Mouse (Mus musculus) heart, embryonic 11.5 days (tissue): Measurements from ENCODE around the gene Cdh22. TPM values are rescaled to one million over a fixed set of nuclear protein-coding genes. Genes with fewer than 3 reads are reported as not detected.

Source experiments
- ATAC-seq: fragments of 200-750 bp; cut with Nextera tagmentation; replicated peaks from 2 replicates; pipeline ENCODE4 v1.8.0; 2017; ENCODE audit warnings: moderate library complexity; ENCODE audit not compliant: insufficient number of reproducible peaks, low FRiP score, low TSS enrichment
- H3K27ac ChIP-seq: fragments of 300-500 bp; sonication (generic); 2 replicates; pipeline ENCODE4 v1.5.1; 2014; ENCODE audit warnings: mild to moderate bottlenecking, low read depth, low read length
- H3K27me3 ChIP-seq: fragments of 300-500 bp; sonication (generic); 2 replicates; pipeline ENCODE4 v1.6.1; 2014; ENCODE audit warnings: mild to moderate bottlenecking, low read length, mixed read lengths; ENCODE audit not compliant: control insufficient read depth, insufficient read depth
- H3K36me3 ChIP-seq: fragments of 300-500 bp; sonication (generic); 2 replicates; pipeline ENCODE4 v1.6.1; 2014; ENCODE audit warnings: mild to moderate bottlenecking, low read length, moderate library complexity, mixed read lengths; ENCODE audit not compliant: control insufficient read depth, insufficient read depth
- H3K4me1 ChIP-seq: fragments of 300-500 bp; sonication (generic); 2 replicates; pipeline ENCODE4 v1.6.1; 2014; ENCODE audit warnings: low read length; ENCODE audit not compliant: control insufficient read depth, insufficient read depth
- H3K4me2 ChIP-seq: fragments of 300-500 bp; sonication (generic); 2 replicates; pipeline ENCODE4 v1.6.1; 2014; ENCODE audit warnings: mild to moderate bottlenecking, moderate library complexity
- H3K4me3 ChIP-seq: fragments of 300-500 bp; sonication (generic); 2 replicates; pipeline ENCODE4 v1.5.1; 2014; ENCODE audit warnings: low read depth, low read length
- H3K9ac ChIP-seq: fragments of 300-500 bp; sonication (generic); 2 replicates; pipeline ENCODE4 v1.6.1; 2014; ENCODE audit warnings: mild to moderate bottlenecking, low read depth, low read length, moderate library complexity
- H3K9me3 ChIP-seq: fragments of 300-500 bp; sonication (generic); replicated peaks from 2 replicates; pipeline ENCODE4 v1.6.1; 2016; ENCODE audit warnings: low read length; ENCODE audit not compliant: control insufficient read depth
- WGBS: fragments of 180-500 bp; shearing (Covaris S2); extraction: QIAGEN DNeasy Blood & Tissue Kit; methylation state at CpG from one replicate; pipeline ENCODE4 v1.1.7; 2014; ENCODE audit not compliant: insufficient replicate concordance; 5-methylcytosine and 5-hydroxymethylcytosine counted together
- polyA plus RNA-seq: library from polyadenylated mRNA; unstranded; fragments of >200 nt; fragmentation: Nextera tagmentation; extraction: Ambion mirVana; gene quantifications from 2 replicates; pipeline ENCODE4 v1.2.1, GENCODE M21; 2014

Cdh22 gene
- polyA plus RNA-seq, 1 experiment from 2014 or later, result 0.16 TPM

- 34% methylated on average over 11 of the region's 11 CpGs for WGBS
- Histone ChIP-seq H3K4me3 (no peak overlapping the region), H3K4me2 (no peak overlapping the region), H3K27me3 (peaks cover 73% of the 10 kb centered on the region), H3K9ac (no peak overlapping the region), H3K27ac (no peak overlapping the region), H3K36me3 (no peaks in the 10 kb centered on the region), H3K4me1 (0 out of 2 replicates have a peak, but pooled peaks cover 3% of the 10 kb centered on the region), H3K9me3 (no peaks in the 10 kb centered on the region)
- ATAC-seq, result no peak
These were observed 22.6 kb upstream of the Cdh22 start for GRCm38 (mm10) chr2:165257151-165257834.

- no peaks in the 10 kb centered on the region for H3K4me1 ChIP-seq
- no peak overlapping the region for H3K27ac ChIP-seq
- H3K4me2 ChIP-seq, result no peak overlapping the region
- ATAC-seq, result no peak
- H3K9ac ChIP-seq, result no peak overlapping the region
- H3K36me3 ChIP-seq, result no peaks in the 10 kb centered on the region
- H3K9me3 ChIP-seq, result no peaks in the 10 kb centered on the region
- no peak overlapping the region for H3K4me3 ChIP-seq
- peaks cover 72% of the 10 kb centered on the region for H3K27me3 ChIP-seq
- WGBS, result 60% methylated on average over 10 of the region's 10 CpGs
These were observed 21.6 kb upstream of the Cdh22 start for GRCm38 (mm10) chr2:165256213-165256612.

GRCm38 (mm10) chr2:165253867-165254266 lies 19.2 kb upstream of the Cdh22 start:
- Histone ChIP-seq H3K27me3 (peaks cover 79% of the 10 kb centered on the region), H3K4me1 (no peaks in the 10 kb centered on the region), H3K27ac (no peak overlapping the region), H3K4me2 (no peak overlapping the region), H3K36me3 (no peaks in the 10 kb centered on the region), H3K4me3 (no peak overlapping the region), H3K9me3 (no peaks in the 10 kb centered on the region), H3K9ac (no peak overlapping the region)
- 8% methylated on average over 10 of the region's 10 CpGs for WGBS
- no peak for ATAC-seq

GRCm38 (mm10) chr2:165253269-165253668 lies 18.6 kb upstream of the Cdh22 start:
- peaks cover 76% of the 10 kb centered on the region for H3K27me3 ChIP-seq
- H3K4me2 ChIP-seq, result no peak overlapping the region
- H3K9ac ChIP-seq, result no peak overlapping the region
- no peaks in the 10 kb centered on the region for H3K36me3 ChIP-seq
- no peak overlapping the region for H3K27ac ChIP-seq
- ATAC-seq, result no peak
- no peaks in the 10 kb centered on the region for H3K9me3 ChIP-seq
- H3K4me3 ChIP-seq, result no peak overlapping the region
- no peaks in the 10 kb centered on the region for H3K4me1 ChIP-seq
- 65% methylated on average over 8 of the region's 8 CpGs for WGBS

- H3K36me3 ChIP-seq, result no peaks in the 10 kb centered on the region
These were observed 18.1 kb upstream of the Cdh22 start for GRCm38 (mm10) chr2:165252801-165253200.

GRCm38 (mm10) chr2:165252381-165252780 lies 17.7 kb upstream of the Cdh22 start:
- H3K4me2 ChIP-seq, result no peak overlapping the region
- H3K27ac ChIP-seq, result no peak overlapping the region
- H3K4me1 ChIP-seq, result no peaks in the 10 kb centered on the region
- 72% methylated on average over 8 of the region's 8 CpGs for WGBS
- no peak overlapping the region for H3K4me3 ChIP-seq
- ATAC-seq, result no peak
- H3K9me3 ChIP-seq, result no peaks in the 10 kb centered on the region
- H3K27me3 ChIP-seq, result peaks cover 80% of the 10 kb centered on the region
- no peak overlapping the region for H3K9ac ChIP-seq
- H3K36me3 ChIP-seq, result no peaks in the 10 kb centered on the region

More at GRCm38 (mm10) chr2:165252801-165253200, 18.1 kb upstream of the Cdh22 start:
- Histone ChIP-seq H3K4me2 (no peak overlapping the region), H3K9me3 (no peaks in the 10 kb centered on the region), H3K27me3 (peaks cover 76% of the 10 kb centered on the region), H3K27ac (no peak overlapping the region), H3K4me3 (no peak overlapping the region), H3K4me1 (no peaks in the 10 kb centered on the region), H3K9ac (no peak overlapping the region)
- 54% methylated on average over 9 of the region's 9 CpGs for WGBS
- ATAC-seq, result no peak

GRCm38 (mm10) chr2:165250903-165251302 lies 16.2 kb upstream of the Cdh22 start:
- peaks cover 81% of the 10 kb centered on the region for H3K27me3 ChIP-seq
- no peak overlapping the region for H3K4me2 ChIP-seq
- ATAC-seq, result no peak
- H3K4me3 ChIP-seq, result no peak overlapping the region
- no peaks in the 10 kb centered on the region; the same call in 1 of the 2 replicates for H3K4me1 ChIP-seq
- no peak overlapping the region for H3K27ac ChIP-seq
- no peaks in the 10 kb centered on the region for H3K9me3 ChIP-seq
- H3K36me3 ChIP-seq, result no peaks in the 10 kb centered on the region
- WGBS, result 48% methylated on average over 1 of the region's 1 CpGs
- no peak overlapping the region for H3K9ac ChIP-seq

GRCm38 (mm10) chr2:165248967-165249366 lies 14.3 kb upstream of the Cdh22 start:
- Histone ChIP-seq H3K9me3 (no peaks in the 10 kb centered on the region), H3K4me3 (no peak overlapping the region), H3K27ac (no peak overlapping the region), H3K9ac (no peak overlapping the region), H3K4me1 (no peaks in the 10 kb centered on the region; the same call in 1 of the 2 replicates), H3K36me3 (no peaks in the 10 kb centered on the region), H3K4me2 (no peak overlapping the region), H3K27me3 (peaks cover 75% of the 10 kb centered on the region)
- 11% methylated on average over 3 of the region's 3 CpGs for whole genome bisulfite sequencing
- no peak for ATAC-seq

GRCm38 (mm10) chr2:165246349-165246748 lies 11.7 kb upstream of the Cdh22 start:
- Histone ChIP-seq H3K36me3 (no peaks in the 10 kb centered on the region), H3K4me3 (no peak overlapping the region), H3K9ac (no peak overlapping the region), H3K9me3 (no peaks in the 10 kb centered on the region), H3K27me3 (peaks cover 77% of the 10 kb centered on the region), H3K4me2 (no peak overlapping the region), H3K4me1 (no peaks in the 10 kb centered on the region; the same call in 1 of the 2 replicates), H3K27ac (no peak overlapping the region)
- no peak for ATAC-seq
- WGBS, result 9% methylated on average over 11 of the region's 11 CpGs
